Mouse (Mus musculus) embryonic facial prominence, embryonic 14.5 days (tissue): ENCODE data around the gene Fzd7. TPM values are rescaled to one million over a fixed set of nuclear protein-coding genes. Genes with fewer than 3 reads are reported as not detected.
"Not testable (repeated sequence)": the region's sequence is repeated elsewhere in the genome, so short reads cannot be mapped to it uniquely, and the experiment has no call there.

Experiments
- ATAC-seq: fragments of 200-750 bp; cut with Nextera tagmentation; 2 replicates; pipeline ENCODE4 v1.8.0; 2017; ENCODE audit warnings: low read depth, moderate number of reproducible peaks, moderate TSS enrichment
- DNase-seq: peaks from one replicate; pipeline ENCODE4 v3.0.0-alpha.2; 2015; ENCODE audit warnings: low spot score
- H3K27ac ChIP-seq: fragments of 300-500 bp; sonication (generic); replicated peaks from 2 replicates; pipeline ENCODE4 v1.5.1; 2014; ENCODE audit warnings: low read depth, mild to moderate bottlenecking, low read length, moderate library complexity
- H3K27me3 ChIP-seq: fragments of 300-500 bp; sonication (generic); replicated peaks from 2 replicates; pipeline ENCODE4 v1.6.1; 2014; ENCODE audit warnings: low read length; ENCODE audit not compliant: control insufficient read depth, insufficient read depth
- H3K36me3 ChIP-seq: fragments of 300-500 bp; sonication (generic); 2 replicates; pipeline ENCODE4 v1.6.1; 2014; ENCODE audit warnings: low read length, mixed read lengths; ENCODE audit not compliant: control insufficient read depth, insufficient read depth
- H3K4me1 ChIP-seq: fragments of 300-500 bp; sonication (generic); 2 replicates; pipeline ENCODE4 v1.6.1; 2014; ENCODE audit warnings: antibody characterized with exemption, low read length; ENCODE audit not compliant: control insufficient read depth, insufficient read depth
- H3K4me2 ChIP-seq: fragments of 300-500 bp; sonication (generic); 2 replicates; pipeline ENCODE4 v1.6.1; 2014; ENCODE audit warnings: low read depth, mild to moderate bottlenecking, low read length, moderate library complexity, mixed read lengths
- H3K4me3 ChIP-seq: fragments of 300-500 bp; sonication (generic); 2 replicates; pipeline ENCODE4 v1.5.1; 2014; ENCODE audit warnings: low read depth, mild to moderate bottlenecking, low read length
- H3K9ac ChIP-seq: fragments of 300-500 bp; sonication (generic); 2 replicates; pipeline ENCODE4 v1.6.1; 2014; ENCODE audit warnings: low read depth, mild to moderate bottlenecking, low read length, moderate library complexity, mixed read lengths
- H3K9me3 ChIP-seq: fragments of 300-500 bp; sonication (generic); 2 replicates; pipeline ENCODE4 v1.6.1; 2016; ENCODE audit warnings: low read length; ENCODE audit not compliant: control insufficient read depth
- WGBS: fragments of 180-500 bp; shearing (Covaris S2); extraction: QIAGEN DNeasy Blood & Tissue Kit; methylation state at CpG from one replicate; pipeline ENCODE4 v1.1.7; 2014; 5-methylcytosine and 5-hydroxymethylcytosine counted together
- polyA plus RNA-seq: library from polyadenylated mRNA; unstranded; fragments of >200 nt; fragmentation: Nextera tagmentation; extraction: Ambion mirVana; gene quantifications from 2 replicates; pipeline ENCODE4 v1.2.1, GENCODE M21; 2014

Fzd7 gene
- polyA plus RNA-seq, 1 experiment from 2014 or later = 13.8 TPM

DNA sequence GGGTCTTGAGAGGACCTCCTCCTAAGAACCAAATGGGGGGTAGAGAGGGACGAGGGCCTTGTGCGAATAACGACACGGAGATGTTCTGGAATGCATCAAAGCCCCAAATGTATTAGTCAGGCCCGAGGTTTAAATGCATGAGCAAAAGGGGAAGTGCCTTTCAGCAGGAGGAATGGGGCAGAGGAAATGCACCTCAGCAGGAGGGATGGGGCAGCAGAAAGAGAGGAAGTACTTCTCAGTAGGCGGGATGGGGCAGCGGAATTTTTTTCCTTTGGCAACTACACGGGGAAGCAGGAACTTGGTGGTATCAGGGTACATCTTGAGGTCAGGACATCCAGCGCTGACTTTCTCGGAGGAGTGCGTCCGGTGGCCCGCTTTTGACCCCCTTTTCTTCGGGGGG is 39.5 kb upstream of the Fzd7 start:
- H3K4me3 ChIP-seq, H3K36me3 ChIP-seq, H3K27ac ChIP-seq, ATAC-seq, DNase-seq, H3K9ac ChIP-seq, H3K9me3 ChIP-seq, H3K4me1 ChIP-seq, H3K27me3 ChIP-seq, H3K4me2 ChIP-seq: not testable (repeated sequence)
- WGBS = 90% methylated on average over 12 of the region's 14 CpGs

DNA sequence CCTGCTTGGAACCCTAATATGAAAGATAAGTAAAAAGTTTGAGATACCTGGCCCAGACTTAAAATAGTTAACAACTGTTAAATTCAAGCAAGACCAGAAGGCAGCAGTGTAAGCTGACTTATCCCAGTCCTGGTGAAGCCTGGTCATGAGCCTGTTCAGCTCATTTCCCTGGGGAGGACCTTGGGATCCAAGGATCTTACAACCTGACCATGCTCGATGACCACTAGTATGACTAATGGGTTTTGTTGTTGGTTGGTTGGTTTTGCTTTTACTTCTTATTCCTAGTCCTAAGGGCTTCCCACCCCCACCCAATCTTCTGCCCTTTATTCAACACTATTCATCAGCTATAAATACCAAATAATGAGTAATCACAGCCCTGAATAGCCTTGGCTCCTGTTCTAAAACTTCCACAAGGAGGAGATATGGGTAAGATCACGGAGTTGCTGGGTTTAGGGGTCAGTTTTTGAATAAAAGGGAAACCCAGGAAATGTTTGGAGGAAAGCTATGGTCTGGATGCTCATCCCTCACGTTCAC is 38.0 kb upstream of the Fzd7 start:
- no peaks in the 10 kb centered on the region for H3K9me3 ChIP-seq

DNA sequence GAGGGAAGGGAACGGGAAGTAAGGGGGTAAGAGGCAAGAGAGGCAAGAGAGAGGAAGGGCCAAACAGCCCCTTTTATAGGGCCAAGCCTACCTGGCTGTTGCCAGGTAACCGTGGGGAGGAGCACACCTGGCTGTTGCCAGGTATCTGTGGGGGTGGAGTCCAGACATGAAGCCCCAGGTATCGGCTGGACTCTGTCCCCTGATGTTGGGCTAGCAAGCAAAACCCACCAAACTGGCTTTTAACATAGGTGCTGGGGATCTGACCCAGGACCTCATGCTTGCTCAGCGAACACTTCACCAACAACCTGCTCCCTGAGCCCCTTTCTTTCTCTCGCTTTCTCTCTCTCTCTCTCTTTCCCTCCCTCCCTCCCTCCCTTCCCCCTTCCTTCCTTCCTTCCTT is 37.0 kb upstream of the Fzd7 start:
- H3K9me3 ChIP-seq = no peaks in the 10 kb centered on the region
- no peak for DNase-seq
- no peak overlapping the region for H3K4me2 ChIP-seq
- no peaks in the 10 kb centered on the region for H3K27me3 ChIP-seq
- H3K36me3 ChIP-seq = no peaks in the 10 kb centered on the region
- H3K9ac ChIP-seq = no peak overlapping the region
- 86% methylated on average over 5 of the region's 5 CpGs for WGBS
- no peak for ATAC-seq
- no peak overlapping the region for H3K4me3 ChIP-seq
- no peak overlapping the region for H3K27ac ChIP-seq
- H3K4me1 ChIP-seq = peaks cover 20% of the 10 kb centered on the region

More for the DNA sequence above, 38.0 kb upstream of the Fzd7 start:
- 79% methylated on average over 3 of the region's 3 CpGs for WGBS
- no peak for DNase-seq
- no peaks in the 10 kb centered on the region for H3K27me3 ChIP-seq
- H3K9ac ChIP-seq = no peak overlapping the region
- H3K4me1 ChIP-seq = peaks cover 11% of the 10 kb centered on the region
- no peak for ATAC-seq
- no peak overlapping the region for H3K4me3 ChIP-seq
- no peak overlapping the region for H3K27ac ChIP-seq
- no peaks in the 10 kb centered on the region for H3K36me3 ChIP-seq
- H3K4me2 ChIP-seq = no peak overlapping the region

GRCm38 (mm10) chr1:59448497-59449270 is 33.5 kb upstream of the Fzd7 start:
- Histone ChIP-seq H3K9me3 (peaks cover 7% of the 10 kb centered on the region; the same call in 1 of the 2 replicates), H3K4me3 (peak overlapping the region; percentile 2; the same call in 1 of the 2 replicates), H3K27me3 (no peaks in the 10 kb centered on the region), H3K4me2 (peak overlapping the region; percentile 50), H3K27ac (peak overlapping the region; percentile 86), H3K36me3 (no peaks in the 10 kb centered on the region), H3K9ac (no peak overlapping the region), H3K4me1 (peaks cover 27% of the 10 kb centered on the region)
- peak; percentile 50 for ATAC-seq
- DNase-seq = no peak
- WGBS = 33% methylated on average over 11 of the region's 11 CpGs

GRCm38 (mm10) chr1:59449423-59449822 is 32.8 kb upstream of the Fzd7 start:
- peak; percentile 38 for ATAC-seq
- H3K27me3 ChIP-seq = no peaks in the 10 kb centered on the region
- peak overlapping the region; percentile 2; the same call in 1 of the 2 replicates for H3K4me3 ChIP-seq
- peak overlapping the region; percentile 86 for H3K27ac ChIP-seq
- peak; percentile 82 for DNase-seq
- H3K36me3 ChIP-seq = no peaks in the 10 kb centered on the region
- peaks cover 7% of the 10 kb centered on the region; the same call in 1 of the 2 replicates for H3K9me3 ChIP-seq
- WGBS = 13% methylated on average over 11 of the region's 11 CpGs
- H3K4me2 ChIP-seq = peak overlapping the region; percentile 50
- peaks cover 27% of the 10 kb centered on the region for H3K4me1 ChIP-seq
- H3K9ac ChIP-seq = no peak overlapping the region; the same call in 1 of the 2 replicates

- WGBS = 82% methylated on average over 11 of the region's 11 CpGs
- 0 out of 2 replicates have a peak overlapping the region, but pooled peaks have one; percentile 86 for H3K27ac ChIP-seq
Measured at GRCm38 (mm10) chr1:59450896-59451295, 31.3 kb upstream of the Fzd7 start.

GRCm38 (mm10) chr1:59451584-59451983 is 30.6 kb upstream of the Fzd7 start:
- ATAC-seq (no peak), DNase-seq (no peak)
- WGBS = 23% methylated on average over 9 of the region's 9 CpGs

More at GRCm38 (mm10) chr1:59450896-59451295, 31.3 kb upstream of the Fzd7 start:
- Histone ChIP-seq H3K9ac (no peak overlapping the region), H3K4me3 (no peak overlapping the region), H3K4me2 (no peak overlapping the region), H3K9me3 (peaks cover 7% of the 10 kb centered on the region; the same call in 1 of the 2 replicates), H3K36me3 (no peaks in the 10 kb centered on the region), H3K4me1 (peaks cover 27% of the 10 kb centered on the region), H3K27me3 (no peaks in the 10 kb centered on the region)
- DNase-seq (no peak), ATAC-seq (no peak)

DNA sequence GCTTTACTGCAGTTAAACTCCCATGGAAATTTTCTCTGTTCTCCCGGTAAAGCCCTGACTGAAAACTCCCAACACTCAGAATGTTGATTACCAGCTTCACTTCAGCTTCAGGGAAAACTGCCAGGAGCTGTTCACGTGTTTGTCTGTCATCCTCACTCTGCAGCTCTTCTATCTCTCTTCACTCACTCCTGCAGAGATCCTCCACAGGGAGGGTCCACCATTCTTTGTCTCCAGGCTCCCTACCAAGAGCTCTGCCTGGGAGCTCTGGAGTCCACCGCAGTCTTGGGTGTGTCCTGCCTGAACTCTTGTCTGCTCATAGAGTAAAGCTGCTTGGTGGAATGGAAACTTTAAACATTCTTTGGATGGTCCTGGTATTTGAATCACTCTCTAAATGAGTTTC is 25.4 kb upstream of the Fzd7 start:
- ATAC-seq (no peak), DNase-seq (peak; percentile 80)
- H3K36me3 ChIP-seq = no peaks in the 10 kb centered on the region
- 15% methylated on average over 3 of the region's 3 CpGs for WGBS
- no peak overlapping the region for H3K4me2 ChIP-seq
- peaks cover 26% of the 10 kb centered on the region for H3K4me1 ChIP-seq
- H3K4me3 ChIP-seq = no peak overlapping the region
- H3K27ac ChIP-seq = no peak overlapping the region
- peaks cover 7% of the 10 kb centered on the region; the same call in 1 of the 2 replicates for H3K9me3 ChIP-seq
- no peaks in the 10 kb centered on the region for H3K27me3 ChIP-seq
- H3K9ac ChIP-seq = no peak overlapping the region

More at GRCm38 (mm10) chr1:59451584-59451983, 30.6 kb upstream of the Fzd7 start:
- Histone ChIP-seq H3K4me1 (peaks cover 30% of the 10 kb centered on the region), H3K27ac (no peak overlapping the region), H3K9ac (no peak overlapping the region), H3K4me3 (no peak overlapping the region), H3K36me3 (no peaks in the 10 kb centered on the region), H3K9me3 (peaks cover 7% of the 10 kb centered on the region; the same call in 1 of the 2 replicates), H3K4me2 (no peak overlapping the region), H3K27me3 (no peaks in the 10 kb centered on the region)
